Mouse (Mus musculus): ENCODE data around the gene Nckap5l. TPM values are rescaled to one million over a fixed set of nuclear protein-coding genes. Genes with fewer than 3 reads are reported as not detected.
A peak's percentile ranks its signal among the peaks of the same experiment; 100 is the strongest.

Gene Nckap5l
- polyA plus RNA-seq, 1 experiment from 2014 or later, result 6.0 TPM

DNA sequence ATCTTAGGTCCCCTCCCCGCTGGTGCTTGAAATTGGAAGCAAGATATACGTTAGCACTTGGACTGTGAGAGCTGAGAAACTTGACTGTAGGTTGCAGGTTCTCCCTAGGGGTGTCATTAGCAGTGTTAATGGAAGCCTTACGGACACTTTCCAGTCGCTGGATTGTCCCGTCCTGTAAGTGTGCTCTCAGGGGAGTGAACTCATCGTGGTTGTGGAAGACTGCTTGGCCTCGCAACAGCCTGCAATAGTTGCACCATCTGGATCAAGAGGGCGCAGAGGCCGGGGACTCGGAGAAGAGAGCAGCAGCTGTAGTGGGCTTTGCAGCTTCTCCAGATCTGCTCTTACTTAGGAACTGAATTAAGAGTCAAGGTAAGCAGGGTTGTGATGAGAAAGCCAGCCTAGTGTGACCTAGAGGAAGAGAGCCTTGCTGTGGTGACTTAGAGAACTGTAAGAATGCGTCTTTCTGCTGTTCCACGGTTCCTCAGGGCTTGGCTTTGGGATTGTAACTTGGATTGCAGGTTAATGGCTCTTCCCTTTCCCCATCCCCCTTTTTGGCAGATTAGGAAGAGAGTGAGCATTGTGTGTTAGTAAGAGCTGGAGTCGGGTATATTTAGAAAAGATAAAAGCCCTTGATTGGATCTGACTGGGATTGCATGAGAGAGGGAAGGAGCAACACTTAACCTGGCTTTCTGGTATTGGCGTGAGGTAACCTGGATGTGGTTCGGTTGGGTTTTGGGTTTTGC lies 57.9 kb downstream of the Nckap5l start:
- DNase-seq (ENCODE audit: low spot score) (peak; percentile 61), ATAC-seq (0 out of 2 replicates have a peak, but pooled peaks have one; percentile 22)
- H3K4me1 ChIP-seq (ENCODE audit: insufficient read depth, low read depth, low read length), result peaks cover 16% of the 10 kb centered on the region; the same call in 1 of the 2 replicates
- WGBS, result 53% methylated on average over 15 of the region's 15 CpGs
- H3K4me3 ChIP-seq (ENCODE audit: low read depth, low read length), result no peak overlapping the region
- TF ChIP-seq EP300 (IDR thresholded peaks at IDR 0.05) (no peak), CTCF (IDR thresholded peaks at IDR 0.05) (no peak)
- H3K27me3 ChIP-seq (replicated peaks; ENCODE audit: insufficient read depth, low read length), result no peaks in the 10 kb centered on the region
- H3K27ac ChIP-seq (ENCODE audit: low read length), result peak overlapping the region; percentile 43
- H3K36me3 ChIP-seq (ENCODE audit: insufficient read depth, low read length), result 0 out of 2 replicates have a peak, but pooled peaks cover 9% of the 10 kb centered on the region
- no peaks in the 10 kb centered on the region for H3K9me3 ChIP-seq (ENCODE audit: low read length)
- H3K9ac ChIP-seq (replicated peaks; ENCODE audit: low read depth), result no peak overlapping the region
- peak overlapping the region; percentile 36 for H3K4me2 ChIP-seq (replicated peaks; ENCODE audit: low read depth, low read length)

DNA sequence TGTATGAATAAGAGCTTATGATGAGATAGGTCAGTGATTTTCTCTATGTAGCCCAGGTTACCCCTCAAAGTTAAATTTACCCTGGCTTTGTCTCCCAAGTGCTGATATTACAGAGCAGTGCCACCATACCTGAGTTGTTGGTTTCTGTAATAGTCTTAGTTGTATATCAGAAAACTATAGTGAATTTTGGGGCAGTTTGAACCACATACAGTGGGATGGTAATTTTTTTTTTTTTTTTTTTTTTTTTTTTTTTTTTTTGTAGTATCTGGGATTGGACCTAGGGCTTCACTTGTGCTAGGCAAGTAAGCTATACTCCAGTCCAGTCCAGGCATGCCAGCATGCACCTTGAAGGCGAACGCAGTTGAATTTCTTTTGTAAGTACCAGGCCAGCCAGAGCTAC lies 59.9 kb downstream of the Nckap5l start:
- 0 out of 2 replicates have a peak, but pooled peaks cover 5% of the 10 kb centered on the region for H3K36me3 ChIP-seq (ENCODE audit: insufficient read depth, low read length)
- peaks cover 16% of the 10 kb centered on the region; the same call in 1 of the 2 replicates for H3K4me1 ChIP-seq (ENCODE audit: insufficient read depth, low read depth, low read length)
- no peaks in the 10 kb centered on the region for H3K27me3 ChIP-seq (replicated peaks; ENCODE audit: insufficient read depth, low read length)
- WGBS, result 78% methylated on average over 2 of the region's 2 CpGs
- TF ChIP-seq CTCF (IDR thresholded peaks at IDR 0.05) (no peak), EP300 (IDR thresholded peaks at IDR 0.05) (no peak)
- no peak overlapping the region for H3K27ac ChIP-seq (ENCODE audit: low read length)
- H3K4me2 ChIP-seq (replicated peaks; ENCODE audit: low read depth, low read length), result no peak overlapping the region
- no peaks in the 10 kb centered on the region for H3K9me3 ChIP-seq (ENCODE audit: low read length)
- H3K4me3 ChIP-seq (ENCODE audit: low read depth, low read length), result no peak overlapping the region
- no peak overlapping the region for H3K9ac ChIP-seq (replicated peaks; ENCODE audit: low read depth)
- no peak for DNase-seq (ENCODE audit: low spot score)
- ATAC-seq, result no peak

DNA sequence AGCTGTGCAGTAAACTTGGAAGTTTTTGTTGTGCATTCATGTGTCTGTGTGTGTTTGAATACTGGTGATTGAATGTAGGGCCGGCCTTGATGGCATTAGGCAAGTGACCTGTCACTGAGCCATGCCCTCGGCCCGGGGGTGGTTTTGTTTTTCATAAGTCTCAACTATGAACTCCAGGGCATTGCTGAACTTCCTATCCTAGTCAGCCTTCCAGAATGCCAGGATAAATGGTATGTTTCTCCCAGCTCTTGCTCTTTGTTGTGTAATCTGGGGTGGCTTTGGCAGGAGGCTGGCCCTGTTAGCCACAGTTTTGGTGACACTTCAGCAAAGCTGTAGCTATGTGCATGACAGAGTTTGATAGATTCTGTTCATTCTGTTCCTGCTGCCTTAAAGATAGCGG lies 60.7 kb downstream of the Nckap5l start:
- no peak overlapping the region for H3K4me3 ChIP-seq (ENCODE audit: low read depth, low read length)
- TF ChIP-seq CTCF (IDR thresholded peaks at IDR 0.05) (no peak), EP300 (IDR thresholded peaks at IDR 0.05) (no peak)
- peaks cover 16% of the 10 kb centered on the region; the same call in 1 of the 2 replicates for H3K4me1 ChIP-seq (ENCODE audit: insufficient read depth, low read depth, low read length)
- no peaks in the 10 kb centered on the region for H3K27me3 ChIP-seq (replicated peaks; ENCODE audit: insufficient read depth, low read length)
- no peaks in the 10 kb centered on the region for H3K36me3 ChIP-seq (ENCODE audit: insufficient read depth, low read length)
- H3K9me3 ChIP-seq (ENCODE audit: low read length), result no peaks in the 10 kb centered on the region
- peak overlapping the region; percentile 53 for H3K4me2 ChIP-seq (replicated peaks; ENCODE audit: low read depth, low read length)
- no peak for DNase-seq (ENCODE audit: low spot score)
- ATAC-seq, result no peak
- no peak overlapping the region for H3K9ac ChIP-seq (replicated peaks; ENCODE audit: low read depth)
- H3K27ac ChIP-seq (ENCODE audit: low read length), result 0 out of 2 replicates have a peak overlapping the region, but pooled peaks have one; percentile 3
- WGBS, result 30% methylated on average over 4 of the region's 4 CpGs

DNA sequence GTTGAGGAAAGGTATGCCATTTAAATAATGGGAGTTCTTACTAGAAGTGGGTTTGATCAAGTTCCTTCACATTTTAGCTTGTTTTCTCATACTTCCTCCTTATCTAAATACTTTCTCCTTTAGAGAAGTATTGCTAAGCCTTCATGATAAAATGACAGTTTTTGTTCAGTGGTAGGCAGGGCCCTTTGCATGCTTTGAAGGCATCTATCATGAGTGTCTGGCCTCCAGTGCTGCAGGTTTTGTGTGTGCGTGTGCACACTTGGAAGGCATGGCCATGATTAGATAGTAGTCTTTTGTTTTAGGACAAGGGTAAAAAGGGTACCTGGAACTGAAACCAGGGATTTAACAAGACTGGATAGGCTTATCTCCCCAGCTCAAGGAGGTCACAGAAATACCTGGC lies 61.1 kb downstream of the Nckap5l start:
- peak overlapping the region; percentile 53 for H3K4me2 ChIP-seq (replicated peaks; ENCODE audit: low read depth, low read length)

DNA sequence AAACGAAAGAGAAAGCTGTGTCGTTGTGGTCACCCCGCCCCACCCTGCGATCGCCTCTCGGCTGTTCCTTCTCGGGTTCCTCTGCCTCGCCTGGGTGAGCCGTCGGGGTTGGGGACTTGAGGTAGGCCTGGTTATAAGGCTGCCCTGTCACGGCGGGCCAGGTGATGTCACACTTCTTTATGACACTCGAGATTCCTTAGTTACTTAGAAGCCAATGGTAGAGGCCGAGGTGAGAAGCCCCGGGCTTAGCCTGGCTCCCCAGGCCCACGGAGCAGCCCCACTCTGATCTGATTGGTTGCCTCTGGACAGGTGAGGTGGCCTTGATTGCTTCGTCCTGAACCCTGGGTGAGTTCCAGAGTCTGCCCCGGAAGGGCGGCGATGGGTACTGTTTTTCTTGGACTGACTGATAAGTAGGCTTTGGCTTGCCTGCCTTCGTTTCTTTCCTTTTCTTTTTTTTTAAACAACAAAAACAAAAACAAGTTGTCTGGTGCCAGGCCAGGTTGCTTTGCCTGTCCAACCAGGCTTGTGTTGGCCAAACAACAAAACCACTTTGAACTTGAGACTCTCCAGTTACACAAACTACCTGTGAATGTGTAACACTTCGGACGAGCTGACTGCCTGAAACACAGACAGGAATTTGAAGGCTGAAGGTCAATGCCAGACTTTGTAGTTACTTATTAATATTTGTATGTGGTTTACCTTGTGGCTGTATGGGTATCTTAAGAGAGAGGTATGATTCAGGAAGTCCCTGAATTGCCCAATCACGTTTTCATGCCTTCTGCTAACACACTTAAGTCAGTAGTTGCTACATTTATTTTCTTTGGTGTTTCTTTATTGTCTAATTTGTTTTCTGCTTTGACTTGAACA lies 63.9 kb downstream of the Nckap5l start:
- DNase-seq (ENCODE audit: low spot score) (peak; percentile 92), ATAC-seq (peak; percentile 71)
- Histone ChIP-seq H3K27me3 (replicated peaks; ENCODE audit: insufficient read depth, low read length) (no peaks in the 10 kb centered on the region), H3K4me2 (replicated peaks; ENCODE audit: low read depth, low read length) (peak overlapping the region; percentile 65), H3K9ac (replicated peaks; ENCODE audit: low read depth) (peak overlapping the region; percentile 98), H3K27ac (ENCODE audit: low read length) (peak overlapping the region; percentile 99), H3K4me1 (ENCODE audit: insufficient read depth, low read depth, low read length) (peaks cover 13% of the 10 kb centered on the region; the same call in 1 of the 2 replicates), H3K4me3 (ENCODE audit: low read depth, low read length) (peak overlapping the region; percentile 98), H3K9me3 (ENCODE audit: low read length) (no peaks in the 10 kb centered on the region), H3K36me3 (ENCODE audit: insufficient read depth, low read length) (no peaks in the 10 kb centered on the region)
- WGBS, result 2% methylated on average over 24 of the region's 24 CpGs
- TF ChIP-seq CTCF (IDR thresholded peaks at IDR 0.05) (no peak; the same call in 1 of the 2 replicates), EP300 (IDR thresholded peaks at IDR 0.05) (peak; percentile 48; the same call in 1 of the 2 replicates)

More for the DNA sequence above, 61.1 kb downstream of the Nckap5l start:
- Histone ChIP-seq H3K27ac (ENCODE audit: low read length) (0 out of 2 replicates have a peak overlapping the region, but pooled peaks have one; percentile 3), H3K9ac (replicated peaks; ENCODE audit: low read depth) (no peak overlapping the region), H3K27me3 (replicated peaks; ENCODE audit: insufficient read depth, low read length) (no peaks in the 10 kb centered on the region), H3K4me1 (ENCODE audit: insufficient read depth, low read depth, low read length) (peaks cover 16% of the 10 kb centered on the region; the same call in 1 of the 2 replicates), H3K4me3 (ENCODE audit: low read depth, low read length) (no peak overlapping the region), H3K36me3 (ENCODE audit: insufficient read depth, low read length) (no peaks in the 10 kb centered on the region), H3K9me3 (ENCODE audit: low read length) (no peaks in the 10 kb centered on the region)
- ATAC-seq (no peak), DNase-seq (ENCODE audit: low spot score) (no peak)
- WGBS, result 57% methylated on average over 1 of the region's 1 CpGs
- TF ChIP-seq EP300 (IDR thresholded peaks at IDR 0.05) (no peak), CTCF (IDR thresholded peaks at IDR 0.05) (no peak)
